Mouse (Mus musculus) liver, postnatal 0 days (tissue): ENCODE data around the gene Mtg2.

Source experiments
- CTCF ChIP-seq: sonication (generic); IDR thresholded peaks from 2 replicates; pipeline ENCODE4 v1.5.1; 2016; ENCODE audit warnings: antibody characterized with exemption, low read depth
- EP300 ChIP-seq: IDR thresholded peaks from 2 replicates; pipeline ENCODE4 v1.6.1; 2016; ENCODE audit warnings: antibody characterized with exemption, low read depth, mild to moderate bottlenecking

- TF ChIP-seq EP300: no peak
- no peak for TF ChIP-seq CTCF
Observed at GRCm38 (mm10) chr2:180099529-180099928, 29.1 kb downstream of the Mtg2 start.
